Mouse (Mus musculus): Measurements from ENCODE around the gene Arhgap18. TPM values are rescaled to one million over a fixed set of nuclear protein-coding genes. Genes with fewer than 3 reads are reported as not detected.

The Arhgap18 gene
- 1.4 and 2.6 TPM in 2 replicates for polyA plus RNA-seq (2021; fragmentation: Nextera tagmentation)
- long read RNA-seq, experiment 1, partial matches to known transcripts: 2 of 13 reads
- long read RNA-seq, experiment 1, other reads (novel, unspliced or antisense): 9 of 13 reads
- long read RNA-seq, experiment 2, partial matches to known transcripts: 4 of 6 reads
- long read RNA-seq, experiment 2, other reads (novel, unspliced or antisense): 2 of 6 reads

GRCm38 (mm10) chr10:26752929-26753567 is at the start of gene Arhgap18:
Gene Arhgap18 (plus strand): TSS chr10:26753421.

